Mouse (Mus musculus) neural tube, embryonic 15.5 days (tissue): ENCODE measurements around the gene Zfp760. TPM values are rescaled to one million over a fixed set of nuclear protein-coding genes. Genes with fewer than 3 reads are reported as not detected.
A peak's percentile ranks its signal among the peaks of the same experiment; 100 is the strongest.
"Not testable (repeated sequence)": the region's sequence is repeated elsewhere in the genome, so short reads cannot be mapped to it uniquely, and the experiment has no call there.

Experiments
- ATAC-seq: fragments of 200-750 bp; cut with Nextera tagmentation; 2 replicates; pipeline ENCODE4 v1.8.0; 2017; ENCODE audit warnings: mild to moderate bottlenecking, moderate TSS enrichment, moderate library complexity; ENCODE audit not compliant: low FRiP score
- H3K27ac ChIP-seq: fragments of 300-500 bp; sonication (generic); replicated peaks from 2 replicates; pipeline ENCODE4 v1.5.1; 2015; ENCODE audit warnings: mild to moderate bottlenecking, inconsistent platforms
- H3K27me3 ChIP-seq: fragments of 300-500 bp; sonication (generic); replicated peaks from 2 replicates; pipeline ENCODE4 v1.6.1; 2015; ENCODE audit warnings: inconsistent platforms
- H3K36me3 ChIP-seq: fragments of 300-500 bp; sonication (generic); 2 replicates; pipeline ENCODE4 v1.6.1; 2015; ENCODE audit warnings: inconsistent platforms
- H3K4me1 ChIP-seq: fragments of 300-500 bp; sonication (generic); 2 replicates; pipeline ENCODE4 v1.6.1; 2015; ENCODE audit warnings: inconsistent platforms
- H3K4me2 ChIP-seq: fragments of 300-500 bp; sonication (generic); 2 replicates; pipeline ENCODE4 v1.6.1; 2015; ENCODE audit warnings: inconsistent platforms, mild to moderate bottlenecking, moderate library complexity
- H3K4me3 ChIP-seq: fragments of 300-500 bp; sonication (generic); replicated peaks from 2 replicates; pipeline ENCODE4 v1.5.1; 2015; ENCODE audit warnings: mild to moderate bottlenecking, inconsistent platforms
- H3K9ac ChIP-seq: fragments of 300-500 bp; sonication (generic); replicated peaks from 2 replicates; pipeline ENCODE4 v1.6.1; 2015; ENCODE audit warnings: mild to moderate bottlenecking, inconsistent platforms
- H3K9me3 ChIP-seq: fragments of 300-500 bp; sonication (generic); replicated peaks from 2 replicates; pipeline ENCODE4 v1.6.1; 2016; ENCODE audit warnings: inconsistent platforms
- WGBS: fragments of 180-500 bp; shearing (Covaris S2); methylation state at CpG from one replicate; pipeline ENCODE4 v1.1.7; 2015; ENCODE audit warnings: mixed read lengths; 5-methylcytosine and 5-hydroxymethylcytosine counted together
- polyA plus RNA-seq: library from polyadenylated mRNA; unstranded; fragments of >200 nt; fragmentation: Nextera tagmentation; extraction: Ambion mirVana; gene quantifications from 2 replicates; pipeline ENCODE4 v1.2.1, GENCODE M21; 2015

Gene Zfp760
- 8.7 and 9.5 TPM in 2 replicates for polyA plus RNA-seq

DNA sequence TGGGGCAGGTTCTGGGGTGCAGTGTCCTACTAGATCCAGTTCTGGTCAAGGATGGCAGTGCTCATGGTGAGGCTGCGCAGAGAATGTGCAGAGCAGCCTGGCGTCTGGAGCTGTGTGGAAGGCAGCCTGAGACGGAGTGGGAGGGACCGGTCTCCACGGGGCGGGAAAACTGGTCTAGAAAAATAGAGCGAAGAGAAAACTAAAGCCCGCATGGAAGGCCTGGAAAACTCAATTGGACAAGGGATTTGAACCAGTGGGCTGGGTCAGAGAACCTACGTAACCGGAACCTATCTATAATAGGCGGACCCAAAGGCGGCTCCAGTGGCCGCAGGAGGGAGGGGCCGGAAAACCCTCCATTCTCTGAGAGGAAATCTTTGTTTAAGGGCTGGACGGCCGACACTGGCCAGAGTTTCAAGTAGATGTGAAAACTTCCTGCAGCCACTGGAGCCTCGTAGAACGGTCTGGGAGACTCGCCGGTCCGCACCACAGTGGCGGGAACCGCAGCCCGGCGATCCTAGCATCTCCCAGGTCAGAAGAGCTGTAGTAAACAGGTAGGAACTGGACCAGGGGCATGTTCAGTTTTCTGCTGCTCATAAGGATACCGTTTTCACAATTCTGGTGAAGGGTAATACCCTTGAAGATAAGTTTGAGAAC, at the start of gene Zfp760:
Zfp760 (plus strand) TSS at position 399 of the 654 bp plus-strand sequence.
- H3K36me3 ChIP-seq, result peaks cover 7% of the 10 kb centered on the region; the same call in 1 of the 2 replicates
- peak; percentile 99 for ATAC-seq
- peak within 1 kb of the TSS; percentile 47 for H3K9ac ChIP-seq
- H3K4me3 ChIP-seq, result peak within 1 kb of the TSS; percentile 56
- H3K27me3 ChIP-seq, result no peaks in the 10 kb centered on the region
- H3K27ac ChIP-seq, result peak within 1 kb of the TSS; percentile 80
- no peaks in the 10 kb centered on the region for H3K9me3 ChIP-seq
- H3K4me1 ChIP-seq, result peaks cover 8% of the 10 kb centered on the region
- peak within 1 kb of the TSS; percentile 58 for H3K4me2 ChIP-seq
- 4% methylated on average over 26 of the region's 26 CpGs for WGBS

DNA sequence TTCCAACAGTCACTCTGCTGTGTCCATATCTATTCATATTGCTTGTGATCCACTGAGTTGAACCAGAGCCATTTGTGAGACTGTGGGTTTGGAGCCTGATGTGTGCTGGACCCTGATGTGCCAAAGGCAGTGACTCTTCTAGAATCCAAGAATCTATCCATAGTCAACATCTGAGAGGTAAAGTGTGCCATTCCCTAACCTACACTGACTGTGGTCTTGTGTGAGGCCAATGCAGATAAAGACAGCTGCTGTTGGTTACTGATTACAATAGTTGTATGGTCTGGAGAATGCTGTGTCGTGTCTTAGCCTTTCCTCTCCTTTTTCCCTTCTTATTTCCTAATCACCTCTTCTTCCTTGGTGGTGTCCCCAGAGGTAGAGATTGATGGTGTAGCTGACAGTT, 28.7 kb upstream of the Zfp760 start:
- H3K36me3 ChIP-seq, H3K4me2 ChIP-seq: not testable (repeated sequence)

GRCm38 (mm10) chr17:21679273-21680018, 28.1 kb upstream of the Zfp760 start:
- peak overlapping the region; percentile 45 for H3K9ac ChIP-seq
- peaks cover 9% of the 10 kb centered on the region; the same call in 1 of the 2 replicates for H3K4me1 ChIP-seq
- H3K36me3 ChIP-seq, result peaks cover under 1% of the 10 kb centered on the region; the same call in 1 of the 2 replicates
- no peaks in the 10 kb centered on the region for H3K27me3 ChIP-seq
- H3K9me3 ChIP-seq, result no peaks in the 10 kb centered on the region
- 4% methylated on average over 9 of the region's 9 CpGs for WGBS
- ATAC-seq, result peak; percentile 99
- peak overlapping the region; percentile 49 for H3K4me3 ChIP-seq
- H3K27ac ChIP-seq, result peak overlapping the region; percentile 81
- peak overlapping the region; percentile 70 for H3K4me2 ChIP-seq

More for the DNA sequence above, 28.7 kb upstream of the Zfp760 start:
- not testable (repeated sequence) for ATAC-seq, H3K27ac ChIP-seq, H3K4me1 ChIP-seq, H3K4me3 ChIP-seq, H3K9ac ChIP-seq, H3K27me3 ChIP-seq, H3K9me3 ChIP-seq
- WGBS, result 19% methylated on average over 1 of the region's 1 CpGs

GRCm38 (mm10) chr17:21680019-21680376, 27.5 kb upstream of the Zfp760 start:
- not testable (repeated sequence) for H3K9me3 ChIP-seq, H3K36me3 ChIP-seq, H3K4me1 ChIP-seq, H3K27me3 ChIP-seq
- H3K4me3 ChIP-seq, result peak overlapping the region; percentile 49
- ATAC-seq, result peak; percentile 93
- peak overlapping the region; percentile 45 for H3K9ac ChIP-seq
- peak overlapping the region; percentile 81 for H3K27ac ChIP-seq
- peak overlapping the region; percentile 70 for H3K4me2 ChIP-seq
- WGBS, result 0% methylated on average over 10 of the region's 10 CpGs

DNA sequence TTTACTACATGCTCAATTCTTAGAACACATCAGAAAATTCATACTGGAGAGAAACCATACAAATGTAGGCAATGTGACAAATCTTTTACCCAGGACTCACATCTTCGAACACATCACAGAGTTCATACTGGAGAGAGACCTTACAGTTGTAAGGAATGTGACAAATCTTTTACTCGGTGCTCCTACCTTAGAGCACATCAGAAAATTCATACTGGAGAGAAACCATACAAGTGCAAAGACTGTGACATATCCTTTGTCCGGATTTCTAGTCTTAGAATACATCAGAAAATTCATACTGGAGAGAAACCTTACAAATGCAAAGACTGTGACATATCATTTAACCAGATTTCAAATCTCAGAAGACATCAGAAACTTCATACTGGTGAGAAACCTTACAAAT, 16.0 kb upstream of the Zfp760 start, which contains the start of gene Gm10226:
Gm10226 (plus strand) TSS at position 301 of the 400 bp plus-strand sequence.
- no peaks in the 10 kb centered on the region for H3K4me1 ChIP-seq
- no peak within 1 kb of the TSS for H3K4me2 ChIP-seq
- H3K9ac ChIP-seq, result no peak within 1 kb of the TSS
- no peak within 1 kb of the TSS for H3K27ac ChIP-seq
- H3K36me3 ChIP-seq, result peaks cover 48% of the 10 kb centered on the region
- 91% methylated on average over 3 of the region's 3 CpGs for WGBS
- no peak for ATAC-seq
- no peak within 1 kb of the TSS for H3K4me3 ChIP-seq
- no peaks in the 10 kb centered on the region for H3K27me3 ChIP-seq
- H3K9me3 ChIP-seq, result no peaks in the 10 kb centered on the region

DNA sequence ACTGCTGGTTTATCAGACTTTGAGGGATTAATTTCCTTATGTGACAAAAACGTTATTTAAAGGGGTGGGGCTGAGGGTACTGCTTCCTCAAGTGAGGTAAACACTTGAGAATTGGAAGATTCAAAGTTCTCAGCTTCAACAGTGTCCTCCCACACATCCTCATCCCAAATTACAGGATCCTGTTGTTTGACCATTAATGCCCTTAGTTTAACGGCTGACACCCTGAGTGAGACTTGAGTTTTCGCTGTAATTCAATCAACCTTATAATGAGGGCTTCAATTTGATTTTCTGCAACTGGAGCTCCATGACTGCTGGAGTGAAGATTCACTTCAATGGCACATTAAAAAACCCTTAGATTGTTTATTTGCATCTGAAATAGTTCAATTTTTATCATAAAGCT, 14.2 kb upstream of the Zfp760 start:
- 82% methylated on average over 3 of the region's 3 CpGs for WGBS
- Histone ChIP-seq H3K4me3 (no peak overlapping the region), H3K4me1 (no peaks in the 10 kb centered on the region), H3K4me2 (no peak overlapping the region), H3K27ac (no peak overlapping the region), H3K9me3 (no peaks in the 10 kb centered on the region), H3K9ac (no peak overlapping the region), H3K27me3 (no peaks in the 10 kb centered on the region), H3K36me3 (peaks cover 44% of the 10 kb centered on the region)
- no peak for ATAC-seq

GRCm38 (mm10) chr17:21696073-21696472, 11.5 kb upstream of the Zfp760 start:
- no peak overlapping the region for H3K27ac ChIP-seq
- no peak for ATAC-seq
- no peaks in the 10 kb centered on the region for H3K27me3 ChIP-seq
- H3K4me1 ChIP-seq, result no peaks in the 10 kb centered on the region
- no peak overlapping the region for H3K4me3 ChIP-seq
- no peak overlapping the region for H3K9ac ChIP-seq
- no peak overlapping the region for H3K4me2 ChIP-seq
- peaks cover 24% of the 10 kb centered on the region for H3K36me3 ChIP-seq
- no peaks in the 10 kb centered on the region for H3K9me3 ChIP-seq

- 61% methylated on average over 5 of the region's 5 CpGs for WGBS
- ATAC-seq, result no peak
- Histone ChIP-seq H3K4me2 (no peak overlapping the region), H3K27ac (no peak overlapping the region), H3K4me1 (no peaks in the 10 kb centered on the region), H3K9me3 (no peaks in the 10 kb centered on the region), H3K9ac (no peak overlapping the region), H3K36me3 (no peaks in the 10 kb centered on the region), H3K27me3 (no peaks in the 10 kb centered on the region), H3K4me3 (no peak overlapping the region)
These were observed 5.0 kb upstream of the Zfp760 start for GRCm38 (mm10) chr17:21702281-21703240.

GRCm38 (mm10) chr17:21703414-21703813, 4.1 kb upstream of the Zfp760 start:
- no peak overlapping the region for H3K4me3 ChIP-seq
- no peak overlapping the region for H3K4me2 ChIP-seq
- peaks cover 3% of the 10 kb centered on the region for H3K4me1 ChIP-seq
- ATAC-seq, result no peak
- no peak overlapping the region for H3K27ac ChIP-seq
- H3K9me3 ChIP-seq, result no peaks in the 10 kb centered on the region
- H3K36me3 ChIP-seq, result no peaks in the 10 kb centered on the region
- H3K9ac ChIP-seq, result no peak overlapping the region
- 94% methylated on average over 1 of the region's 1 CpGs for WGBS
- H3K27me3 ChIP-seq, result no peaks in the 10 kb centered on the region

DNA sequence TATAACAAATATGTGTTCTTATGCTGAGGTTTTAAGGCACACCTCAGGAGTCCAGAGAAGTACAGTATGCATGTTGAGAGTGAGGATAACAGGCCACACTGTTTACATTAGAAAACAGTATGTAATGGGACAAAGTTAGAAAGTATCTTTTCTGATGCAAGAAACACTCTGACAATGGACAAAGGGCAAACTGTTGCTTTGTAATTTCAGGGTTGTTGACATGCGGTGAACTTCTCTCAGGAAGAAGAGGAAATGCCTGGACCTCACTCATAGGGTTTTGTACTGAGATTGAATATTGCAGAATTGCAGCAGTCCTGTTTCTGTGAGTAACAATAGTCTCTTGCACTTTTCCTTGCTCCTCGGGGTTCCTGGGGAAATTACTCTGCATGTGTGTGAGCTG, 860 bp downstream of the Zfp760 start:
- Histone ChIP-seq H3K4me1 (peaks cover 8% of the 10 kb centered on the region), H3K27me3 (no peaks in the 10 kb centered on the region), H3K4me2 (peak overlapping the region; percentile 58), H3K4me3 (peak overlapping the region; percentile 56), H3K9me3 (no peaks in the 10 kb centered on the region), H3K36me3 (peaks cover 10% of the 10 kb centered on the region), H3K9ac (0 out of 2 replicates have a peak overlapping the region, but pooled peaks have one; percentile 1), H3K27ac (no peak overlapping the region)
- 29% methylated on average over 2 of the region's 2 CpGs for WGBS
- no peak for ATAC-seq

DNA sequence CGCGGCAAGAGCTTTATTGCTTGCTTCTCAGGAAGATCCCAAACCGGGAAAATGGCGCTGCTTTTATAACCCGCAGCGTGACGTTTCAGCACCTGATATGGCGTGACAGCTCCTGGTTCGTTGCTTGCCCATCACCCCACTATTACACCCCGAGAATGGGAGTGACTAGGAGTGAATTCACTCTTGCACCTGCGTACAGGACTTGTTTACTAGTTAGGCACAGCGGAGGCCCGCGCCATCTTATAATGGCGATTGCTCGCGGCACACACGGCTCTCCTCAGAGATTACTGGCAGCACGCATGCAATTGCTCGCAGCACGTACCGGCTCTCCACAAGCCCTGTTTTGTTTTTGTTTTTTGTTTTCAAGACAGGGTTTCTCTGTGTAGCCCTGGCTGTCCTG, 23.0 kb downstream of the Zfp760 start, which contains the start of gene Zfp229:
Zfp229 (plus strand) TSS at position 301 of the 400 bp plus-strand sequence.
- H3K36me3 ChIP-seq, H3K27ac ChIP-seq, ATAC-seq, H3K27me3 ChIP-seq, H3K4me3 ChIP-seq, H3K9me3 ChIP-seq, H3K9ac ChIP-seq, H3K4me2 ChIP-seq: not testable (repeated sequence)
- 94% methylated on average over 11 of the region's 22 CpGs for WGBS
- H3K4me1 ChIP-seq, result peaks cover 10% of the 10 kb centered on the region
